Mouse (Mus musculus): ENCODE data around the gene Gm11985.

Gm11985 gene

GRCm38 (mm10) chr11:7161502-7162174, 26.7 kb downstream of the Gm11985 start:
- in situ Hi-C loops (cut with MboI; ENCODE audit: unreplicated experiment in 2 of 2), result no loop called here

GRCm38 (mm10) chr11:7160637-7161101, 27.7 kb downstream of the Gm11985 start:
- in situ Hi-C loops (cut with MboI; ENCODE audit: unreplicated experiment in 2 of 2), result no loop called here

GRCm38 (mm10) chr11:7160146-7160545, 28.2 kb downstream of the Gm11985 start:
- in situ Hi-C loops (cut with MboI; ENCODE audit: unreplicated experiment in 2 of 2), result no loop called here

GRCm38 (mm10) chr11:7158196-7158595, 30.2 kb downstream of the Gm11985 start:
- in situ Hi-C loops (cut with MboI; ENCODE audit: unreplicated experiment in 2 of 2), result no loop called here

- in situ Hi-C loops (cut with MboI; ENCODE audit: unreplicated experiment in 2 of 2), result no loop called here
Measured at GRCm38 (mm10) chr11:7156427-7156826, 31.9 kb downstream of the Gm11985 start.

- in situ Hi-C loops (cut with MboI; ENCODE audit: unreplicated experiment in 2 of 2), result no loop called here
Measured at GRCm38 (mm10) chr11:7153081-7153480, 35.3 kb downstream of the Gm11985 start.

GRCm38 (mm10) chr11:7152371-7152770, 36.0 kb downstream of the Gm11985 start:
- in situ Hi-C loops (cut with MboI; ENCODE audit: unreplicated experiment in 2 of 2), result no loop called here

GRCm38 (mm10) chr11:7150511-7150910, 37.9 kb downstream of the Gm11985 start:
- in situ Hi-C loops (cut with MboI; ENCODE audit: unreplicated experiment in 2 of 2), result no loop called here

GRCm38 (mm10) chr11:7149471-7149870, 38.9 kb downstream of the Gm11985 start:
- in situ Hi-C loops (cut with MboI; ENCODE audit: unreplicated experiment in 2 of 2), result no loop called here

- in situ Hi-C loops (cut with MboI; ENCODE audit: unreplicated experiment in 2 of 2), result no loop called here
Measured at GRCm38 (mm10) chr11:7147945-7148344, 40.4 kb downstream of the Gm11985 start.

GRCm38 (mm10) chr11:7147536-7147935, 40.8 kb downstream of the Gm11985 start:
- in situ Hi-C loops (cut with MboI; ENCODE audit: unreplicated experiment in 2 of 2), result no loop called here

- in situ Hi-C loops (cut with MboI; ENCODE audit: unreplicated experiment in 2 of 2), result no loop called here
Measured at GRCm38 (mm10) chr11:7145221-7145620, 43.1 kb downstream of the Gm11985 start.

GRCm38 (mm10) chr11:7144369-7144768, 44.0 kb downstream of the Gm11985 start:
- in situ Hi-C loops (cut with MboI; ENCODE audit: unreplicated experiment in 2 of 2), result no loop called here

GRCm38 (mm10) chr11:7142725-7143124, 45.6 kb downstream of the Gm11985 start:
- in situ Hi-C loops (cut with MboI; ENCODE audit: unreplicated experiment in 2 of 2), result no loop called here

- in situ Hi-C loops (cut with MboI; ENCODE audit: unreplicated experiment in 2 of 2), result no loop called here
Measured at GRCm38 (mm10) chr11:7140449-7140848, 47.9 kb downstream of the Gm11985 start.

- in situ Hi-C loops (cut with MboI; ENCODE audit: unreplicated experiment in 2 of 2), result no loop called here
Measured at GRCm38 (mm10) chr11:7138370-7138769, 50.0 kb downstream of the Gm11985 start.

GRCm38 (mm10) chr11:7136246-7136855, 52.0 kb downstream of the Gm11985 start:
- in situ Hi-C loops (cut with MboI; ENCODE audit: unreplicated experiment in 2 of 2), result no loop called here

- in situ Hi-C loops (cut with MboI; ENCODE audit: unreplicated experiment in 2 of 2), result no loop called here
Measured at GRCm38 (mm10) chr11:7135763-7136162, 52.6 kb downstream of the Gm11985 start.

GRCm38 (mm10) chr11:7135301-7135700, 53.1 kb downstream of the Gm11985 start:
- in situ Hi-C loops (cut with MboI; ENCODE audit: unreplicated experiment in 2 of 2), result no loop called here

- in situ Hi-C loops (cut with MboI; ENCODE audit: unreplicated experiment in 2 of 2), result no loop called here
Measured at GRCm38 (mm10) chr11:7134319-7134718, 54.0 kb downstream of the Gm11985 start.

- in situ Hi-C loops (cut with MboI; ENCODE audit: unreplicated experiment in 2 of 2), result no loop called here
Measured at GRCm38 (mm10) chr11:7133736-7134135, 54.6 kb downstream of the Gm11985 start.

Measured in v-Abl transformed pro-B cells (cell line).